Comparison of ENCODE assay signal across 1 mouse cellular context in genomic region chr2:91258054-91258453, GRCm38 (mm10).
TF ChIP-seq lines count a peak whose summit lies in the region.

No protein-coding gene starts in this region.

TF ChIP-seq in CH12.LX, 34 proteins besides CTCF, POLR2A, EP300 and RAD21:
- no peak for TF ChIP-seq JUN (IDR thresholded peaks at IDR 0.05; ENCODE audit: insufficient read depth, low read depth, low read length)
- no peak for TF ChIP-seq GABPA (IDR thresholded peaks at IDR 0.05; ENCODE audit: insufficient replicate concordance, low read depth, low read length)
- no peak for TF ChIP-seq USF2 (conservative IDR thresholded peaks at IDR 0.05; ENCODE audit: low read depth, low read length)
- TF ChIP-seq MYC (IDR thresholded peaks at IDR 0.05; ENCODE audit: low read depth, low read length), result no peak
- no peak for TF ChIP-seq UBTF (IDR thresholded peaks at IDR 0.05; ENCODE audit: low read depth, low read length)
- TF ChIP-seq ZMIZ1 (IDR thresholded peaks at IDR 0.05; ENCODE audit: low read depth, low read length), result no peak
- TF ChIP-seq NELFE (IDR thresholded peaks at IDR 0.05; ENCODE audit: low read depth, low read length), result no peak
- TF ChIP-seq MAFK (IDR thresholded peaks at IDR 0.05; ENCODE audit: insufficient replicate concordance, low read length), result no peak
- no peak for TF ChIP-seq MXI1 (IDR thresholded peaks at IDR 0.05; ENCODE audit: low read depth, low read length)
- TF ChIP-seq NRF1 (IDR thresholded peaks at IDR 0.05; ENCODE audit: low read depth, low read length), result no peak
- TF ChIP-seq TBP (conservative IDR thresholded peaks at IDR 0.05; ENCODE audit: low read depth, low read length), result no peak
